Mouse (Mus musculus) cerebellum, adult 2 months (tissue): ENCODE data around the gene Ech1.

Source experiments
- CTCF ChIP-seq: fragments of 200-500 bp; IDR thresholded peaks from 2 replicates; pipeline ENCODE4 v1.5.1; 2011; ENCODE audit warnings: low read depth, mild to moderate bottlenecking, control low read depth, low read length, moderate library complexity, borderline replicate concordance; ENCODE audit not compliant: insufficient read depth
- POLR2A ChIP-seq: fragments of 200-500 bp; IDR thresholded peaks from 2 replicates; pipeline ENCODE4 v1.6.1; 2011; ENCODE audit warnings: low read length, control low read depth, borderline replicate concordance; ENCODE audit not compliant: insufficient read depth

DNA sequence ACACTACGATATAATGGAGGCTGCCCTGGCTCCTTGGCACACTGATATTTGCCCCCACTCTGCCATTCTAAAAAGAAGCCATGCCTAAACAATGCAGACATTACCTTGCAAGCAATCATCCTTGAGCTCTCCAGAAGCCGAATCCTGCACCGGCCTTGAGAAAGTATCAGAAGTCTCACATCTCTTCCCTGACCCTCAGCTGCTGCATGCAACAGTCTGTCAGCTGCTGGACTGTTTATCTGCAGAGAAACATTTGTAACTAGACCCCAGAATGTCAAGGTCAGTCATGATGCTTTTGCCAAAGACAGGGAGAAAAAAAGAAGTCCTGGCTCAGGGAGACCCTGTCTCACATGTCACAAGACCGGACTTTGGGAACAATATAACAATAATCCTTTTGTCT lies 51.1 kb downstream of the Ech1 start:
- TF ChIP-seq CTCF = no peak
- no peak for TF ChIP-seq POLR2A
